Mouse (Mus musculus) liver, embryonic 14.5 days (tissue): Measurements from ENCODE around the gene Qrfpr.

ENCODE experiments used
- CTCF ChIP-seq: IDR thresholded peaks from 2 replicates; pipeline ENCODE4 v1.5.1; 2016; ENCODE audit warnings: antibody characterized with exemption, low read depth, control low read depth
- EP300 ChIP-seq: IDR thresholded peaks from 2 replicates; pipeline ENCODE4 v1.6.1; 2016; ENCODE audit warnings: antibody characterized with exemption, low read depth

DNA sequence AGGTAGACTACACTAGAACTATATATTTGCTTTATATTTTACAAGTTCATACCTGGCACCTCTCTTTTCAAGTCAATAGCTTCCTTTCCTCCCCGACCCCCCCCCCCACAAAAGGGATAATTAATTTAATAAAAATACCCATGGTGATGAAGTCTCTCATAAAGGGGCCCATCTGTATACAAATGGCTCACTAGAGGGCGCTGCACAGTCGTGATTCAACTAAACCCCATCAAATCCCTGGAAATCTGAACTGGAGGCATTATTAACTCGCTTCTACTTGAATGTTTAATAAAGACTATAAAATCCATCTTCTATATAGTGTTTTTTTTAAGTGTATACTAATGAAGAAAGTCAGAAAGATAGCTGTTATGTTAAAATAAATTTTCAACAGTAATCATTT is 40.6 kb downstream of the Qrfpr start:
- TF ChIP-seq EP300, result no peak
- peak; percentile 36; the same call in 1 of the 2 replicates for TF ChIP-seq CTCF
